Mouse (Mus musculus): ENCODE data around the gene Hinfp. TPM values are rescaled to one million over a fixed set of nuclear protein-coding genes. Genes with fewer than 3 reads are reported as not detected.

The Hinfp gene
- polyA plus RNA-seq (2015; fragmentation: Nextera tagmentation; extraction: Ambion mirVana) = 19.9 and 21.2 TPM in 2 replicates

- Histone ChIP-seq H3K4me3 (replicated peaks) (peak within 1 kb of the TSS; percentile 98), H3K4me1 (replicated peaks) (0 out of 2 replicates have a peak, but pooled peaks cover 6% of the 10 kb centered on the region), H3K9me3 (no peaks in the 10 kb centered on the region), H3K9ac (peak within 1 kb of the TSS; percentile 97), H3K36me3 (peaks cover 6% of the 10 kb centered on the region; the same call in 1 of the 2 replicates), H3K4me2 (replicated peaks) (peak within 1 kb of the TSS; percentile 64), H3K27ac (peak within 1 kb of the TSS; percentile 81), H3K27me3 (replicated peaks) (no peaks in the 10 kb centered on the region)
- under 1% methylated on average over 54 of the region's 54 CpGs for WGBS
- ATAC-seq = peak; percentile 100
These were observed at the start of gene Hinfp for GRCm38 (mm10) chr9:44305466-44306079. Gene Hinfp (minus strand): TSS chr9:44305671.

- Histone ChIP-seq H3K9me3 (no peaks in the 10 kb centered on the region), H3K36me3 (peaks cover 70% of the 10 kb centered on the region), H3K4me1 (replicated peaks) (no peaks in the 10 kb centered on the region), H3K9ac (no peak overlapping the region), H3K27me3 (replicated peaks) (no peaks in the 10 kb centered on the region), H3K27ac (no peak overlapping the region), H3K4me3 (replicated peaks) (no peak overlapping the region), H3K4me2 (replicated peaks) (no peak overlapping the region)
- ATAC-seq = no peak
- 90% methylated on average over 6 of the region's 6 CpGs for WGBS
These were observed 47.7 kb upstream of the Hinfp start for GRCm38 (mm10) chr9:44353142-44353541.

GRCm38 (mm10) chr9:44352337-44352736 is 46.9 kb upstream of the Hinfp start:
- H3K9ac ChIP-seq = no peak overlapping the region
- no peaks in the 10 kb centered on the region for H3K9me3 ChIP-seq
- H3K4me2 ChIP-seq (replicated peaks) = no peak overlapping the region
- peaks cover 72% of the 10 kb centered on the region for H3K36me3 ChIP-seq
- ATAC-seq = no peak
- 87% methylated on average over 10 of the region's 10 CpGs for WGBS
- H3K27me3 ChIP-seq (replicated peaks) = no peaks in the 10 kb centered on the region
- H3K4me3 ChIP-seq (replicated peaks) = no peak overlapping the region
- H3K4me1 ChIP-seq (replicated peaks) = no peaks in the 10 kb centered on the region
- H3K27ac ChIP-seq = no peak overlapping the region

GRCm38 (mm10) chr9:44351396-44351795 is 45.9 kb upstream of the Hinfp start:
- Histone ChIP-seq H3K9me3 (no peaks in the 10 kb centered on the region), H3K9ac (no peak overlapping the region), H3K27ac (no peak overlapping the region), H3K36me3 (peaks cover 72% of the 10 kb centered on the region), H3K27me3 (replicated peaks) (no peaks in the 10 kb centered on the region), H3K4me2 (replicated peaks) (no peak overlapping the region), H3K4me1 (replicated peaks) (no peaks in the 10 kb centered on the region), H3K4me3 (replicated peaks) (no peak overlapping the region)
- no peak for ATAC-seq
- WGBS = 96% methylated on average over 4 of the region's 4 CpGs

- no peak for ATAC-seq
- Histone ChIP-seq H3K9me3 (no peaks in the 10 kb centered on the region), H3K4me1 (replicated peaks) (no peaks in the 10 kb centered on the region), H3K9ac (no peak overlapping the region), H3K4me3 (replicated peaks) (no peak overlapping the region), H3K27me3 (replicated peaks) (no peaks in the 10 kb centered on the region), H3K36me3 (peaks cover 52% of the 10 kb centered on the region), H3K4me2 (replicated peaks) (no peak overlapping the region), H3K27ac (no peak overlapping the region)
- WGBS = 97% methylated on average over 4 of the region's 4 CpGs
These were observed 43.1 kb upstream of the Hinfp start for GRCm38 (mm10) chr9:44348546-44348945.

- Histone ChIP-seq H3K36me3 (peaks cover 43% of the 10 kb centered on the region), H3K27me3 (replicated peaks) (no peaks in the 10 kb centered on the region), H3K4me2 (replicated peaks) (no peak overlapping the region), H3K4me1 (replicated peaks) (peaks cover 7% of the 10 kb centered on the region), H3K27ac (no peak overlapping the region), H3K9me3 (no peaks in the 10 kb centered on the region), H3K9ac (no peak overlapping the region), H3K4me3 (replicated peaks) (no peak overlapping the region)
- ATAC-seq = no peak
- 82% methylated on average over 4 of the region's 4 CpGs for WGBS
These were observed 42.1 kb upstream of the Hinfp start for GRCm38 (mm10) chr9:44347621-44348020.

- H3K9me3 ChIP-seq = no peaks in the 10 kb centered on the region
- peaks cover 38% of the 10 kb centered on the region for H3K36me3 ChIP-seq
- no peak overlapping the region for H3K4me3 ChIP-seq (replicated peaks)
- H3K4me1 ChIP-seq (replicated peaks) = peaks cover 11% of the 10 kb centered on the region
- WGBS = 87% methylated on average over 9 of the region's 9 CpGs
- no peak overlapping the region for H3K4me2 ChIP-seq (replicated peaks)
- H3K27ac ChIP-seq = no peak overlapping the region
- ATAC-seq = no peak
- H3K9ac ChIP-seq = no peak overlapping the region
- H3K27me3 ChIP-seq (replicated peaks) = no peaks in the 10 kb centered on the region
These were observed 41.7 kb upstream of the Hinfp start for GRCm38 (mm10) chr9:44347166-44347565.

- Histone ChIP-seq H3K4me1 (replicated peaks) (peaks cover 13% of the 10 kb centered on the region), H3K27ac (no peak overlapping the region), H3K4me2 (replicated peaks) (no peak overlapping the region), H3K27me3 (replicated peaks) (no peaks in the 10 kb centered on the region), H3K9ac (no peak overlapping the region), H3K36me3 (peaks cover 30% of the 10 kb centered on the region), H3K9me3 (no peaks in the 10 kb centered on the region), H3K4me3 (replicated peaks) (no peak overlapping the region)
- WGBS = 83% methylated on average over 6 of the region's 6 CpGs
- ATAC-seq = no peak
These were observed 40.3 kb upstream of the Hinfp start for GRCm38 (mm10) chr9:44345570-44346433.

GRCm38 (mm10) chr9:44343781-44344421 is 38.4 kb upstream of the Hinfp start, which contains the start of gene Hmbs:
Gene Hmbs (minus strand): TSS chr9:44344228.
- peak within 1 kb of the TSS; percentile 92 for H3K9ac ChIP-seq
- H3K36me3 ChIP-seq = peaks cover 30% of the 10 kb centered on the region
- H3K4me3 ChIP-seq (replicated peaks) = peak within 1 kb of the TSS; percentile 83
- H3K27ac ChIP-seq = peak within 1 kb of the TSS; percentile 99
- under 1% methylated on average over 39 of the region's 39 CpGs for WGBS
- H3K4me2 ChIP-seq (replicated peaks) = peak within 1 kb of the TSS; percentile 72
- peak; percentile 97 for ATAC-seq
- H3K4me1 ChIP-seq (replicated peaks) = peaks cover 13% of the 10 kb centered on the region
- no peaks in the 10 kb centered on the region for H3K9me3 ChIP-seq
- H3K27me3 ChIP-seq (replicated peaks) = no peaks in the 10 kb centered on the region

GRCm38 (mm10) chr9:44343290-44343689 is 37.8 kb upstream of the Hinfp start:
- peak overlapping the region; percentile 92 for H3K9ac ChIP-seq
- WGBS = 5% methylated on average over 6 of the region's 6 CpGs
- H3K4me2 ChIP-seq (replicated peaks) = peak overlapping the region; percentile 72
- peaks cover 24% of the 10 kb centered on the region for H3K36me3 ChIP-seq
- ATAC-seq = peak; percentile 55
- H3K9me3 ChIP-seq = no peaks in the 10 kb centered on the region
- H3K27ac ChIP-seq = peak overlapping the region; percentile 52; the same call in 1 of the 2 replicates
- peaks cover 13% of the 10 kb centered on the region for H3K4me1 ChIP-seq (replicated peaks)
- no peaks in the 10 kb centered on the region for H3K27me3 ChIP-seq (replicated peaks)
- peak overlapping the region; percentile 83 for H3K4me3 ChIP-seq (replicated peaks)

GRCm38 (mm10) chr9:44342605-44343004 is 37.1 kb upstream of the Hinfp start:
- Histone ChIP-seq H3K27me3 (replicated peaks) (no peaks in the 10 kb centered on the region), H3K9ac (0 out of 2 replicates have a peak overlapping the region, but pooled peaks have one; percentile 15), H3K4me1 (replicated peaks) (peaks cover 16% of the 10 kb centered on the region), H3K9me3 (no peaks in the 10 kb centered on the region), H3K4me2 (replicated peaks) (peak overlapping the region; percentile 72), H3K27ac (no peak overlapping the region), H3K36me3 (peaks cover 19% of the 10 kb centered on the region), H3K4me3 (replicated peaks) (no peak overlapping the region)
- no peak for ATAC-seq
- 79% methylated on average over 1 of the region's 1 CpGs for WGBS

- Histone ChIP-seq H3K36me3 (peaks cover 17% of the 10 kb centered on the region), H3K4me3 (replicated peaks) (no peak overlapping the region), H3K27me3 (replicated peaks) (no peaks in the 10 kb centered on the region), H3K4me2 (replicated peaks) (peak overlapping the region; percentile 72; the same call in 1 of the 2 replicates), H3K9ac (peak overlapping the region; percentile 15; the same call in 1 of the 2 replicates), H3K9me3 (no peaks in the 10 kb centered on the region), H3K4me1 (replicated peaks) (peaks cover 21% of the 10 kb centered on the region), H3K27ac (no peak overlapping the region)
- no peak; the same call in 1 of the 2 replicates for ATAC-seq
- WGBS = 68% methylated on average over 3 of the region's 3 CpGs
These were observed 36.7 kb upstream of the Hinfp start for GRCm38 (mm10) chr9:44342173-44342572.

Measured in intestine, embryonic 15.5 days (tissue).